Mouse (Mus musculus) MEL (cell line): ENCODE measurements at regions not wholly inside any gene's neighbourhood (a gene's known extent, or its start where the extent isn't known, plus 50 kb on each side); places are given as distances from the start of the nearest gene placed in this dataset.

Experiments used
- DNase-seq: peaks from one replicate; pipeline ENCODE4 v3.0.0; 2011; ENCODE audit warnings: low read depth, low spot score
- H3K27ac ChIP-seq: 2 replicates; pipeline ENCODE4 v1.5.1; 2012; ENCODE audit warnings: low read depth, mild to moderate bottlenecking, control low read depth, low read length, moderate library complexity; ENCODE audit not compliant: control insufficient read depth
- H3K27me3 ChIP-seq, 2 experiments: fragments of 150-350 bp in 1 of 2; sonication (generic) in 1 of 2; 2 replicates each; pipeline ENCODE4 v1.6.1; 2012; ENCODE audit warnings: low read length in 2 of 2, mild to moderate bottlenecking in 2 of 2, improper control_type of control experiment in 1 of 2, moderate library complexity in 1 of 2; ENCODE audit not compliant: insufficient read depth in 2 of 2, control insufficient read depth in 1 of 2
- H3K36me3 ChIP-seq, 2 experiments: 2 replicates each; pipeline ENCODE4 v1.6.1; 2012 to 2014; ENCODE audit warnings: low read length in 2 of 2, improper control_type of control experiment in 1 of 2, inconsistent platforms in 1 of 2, mild to moderate bottlenecking in 1 of 2; ENCODE audit not compliant: insufficient read depth in 2 of 2, control insufficient read depth in 1 of 2
- H3K4me1 ChIP-seq, 2 experiments: fragments of 150-350 bp in 1 of 2; sonication (generic) in 1 of 2; 2 replicates each; pipeline ENCODE4 v1.6.1; 2012; ENCODE audit warnings: low read length in 2 of 2, improper control_type of control experiment in 1 of 2, mild to moderate bottlenecking in 1 of 2; ENCODE audit not compliant: insufficient read depth in 2 of 2, control insufficient read depth in 1 of 2
- H3K4me3 ChIP-seq, 2 experiments: fragments of 150-350 bp in 1 of 2; sonication (generic) in 1 of 2; 2 replicates each; pipeline ENCODE4 v1.5.1; 2012; ENCODE audit warnings: low read depth in 2 of 2, low read length in 2 of 2, mild to moderate bottlenecking in 2 of 2, moderate library complexity in 2 of 2, control low read depth in 1 of 2, improper control_type of control experiment in 1 of 2; ENCODE audit not compliant: control insufficient read depth in 1 of 2, insufficient read depth in 1 of 2
- H3K79me2 ChIP-seq: 2 replicates; pipeline ENCODE4 v1.6.1; 2012; ENCODE audit warnings: mild to moderate bottlenecking, low read length, moderate library complexity; ENCODE audit not compliant: control insufficient read depth, poor library complexity, insufficient read depth
- H3K9ac ChIP-seq: 2 replicates; pipeline ENCODE4 v1.6.1; 2012; ENCODE audit warnings: low read depth, mild to moderate bottlenecking, control low read depth, low read length, moderate library complexity; ENCODE audit not compliant: control insufficient read depth, poor library complexity, severe bottlenecking
- H3K9me3 ChIP-seq: fragments of 150-350 bp; sonication (generic); replicated peaks from 2 replicates; pipeline ENCODE4 v1.6.1; 2012; ENCODE audit warnings: mild to moderate bottlenecking, low read length, improper control_type of control experiment, moderate library complexity; ENCODE audit not compliant: insufficient read depth
- CTCF ChIP-seq, 3 experiments: IDR thresholded peaks in 2 of 3; conservative IDR thresholded peaks in 1 of 3; 2 replicates each; pipeline ENCODE4 v1.5.1; 2011 to 2012; ENCODE audit warnings: low read length in 3 of 3, low read depth in 2 of 3, mild to moderate bottlenecking in 2 of 3, improper control_type of control experiment in 1 of 3, inconsistent platforms in 1 of 3, mixed read lengths in 1 of 3, moderate library complexity in 1 of 3; ENCODE audit not compliant: control insufficient read depth in 1 of 3, insufficient read depth in 1 of 3, poor library complexity in 1 of 3, severe bottlenecking in 1 of 3
- ELF1 ChIP-seq: IDR thresholded peaks from 2 replicates; pipeline ENCODE4 v1.6.1; 2014; ENCODE audit warnings: low read depth, mild to moderate bottlenecking, inconsistent platforms, low read length, improper control_type of control experiment, moderate library complexity
- ETS1 ChIP-seq: IDR thresholded peaks from 2 replicates; pipeline ENCODE4 v1.6.1; 2012; ENCODE audit warnings: low read depth, mild to moderate bottlenecking, inconsistent platforms, low read length, improper control_type of control experiment, moderate library complexity
- GABPA ChIP-seq: IDR thresholded peaks from 2 replicates; pipeline ENCODE4 v1.6.1; 2012; ENCODE audit warnings: low read depth, mild to moderate bottlenecking, inconsistent platforms, low read length, improper control_type of control experiment, moderate library complexity
- HCFC1 ChIP-seq: IDR thresholded peaks from 2 replicates; pipeline ENCODE4 v1.6.1; 2012; ENCODE audit warnings: low read depth, mild to moderate bottlenecking, inconsistent platforms, low read length, improper control_type of control experiment, moderate library complexity
- JUND ChIP-seq: IDR thresholded peaks from 2 replicates; pipeline ENCODE4 v1.6.1; 2011; ENCODE audit warnings: low read depth, mild to moderate bottlenecking, improper control_type of control experiment, low read length
- MAX ChIP-seq: IDR thresholded peaks from 2 replicates; pipeline ENCODE4 v1.6.1; 2011; ENCODE audit warnings: low read length, improper control_type of control experiment
- MAZ ChIP-seq: IDR thresholded peaks from 2 replicates; pipeline ENCODE4 v1.6.1; 2012; ENCODE audit warnings: low read depth, mild to moderate bottlenecking, inconsistent platforms, low read length, improper control_type of control experiment
- MEF2A ChIP-seq: IDR thresholded peaks from 2 replicates; pipeline ENCODE4 v1.6.1; 2014; ENCODE audit warnings: low read depth, mild to moderate bottlenecking, inconsistent platforms, low read length, improper control_type of control experiment; ENCODE audit not compliant: poor library complexity, insufficient replicate concordance, severe bottlenecking; ENCODE audit errors: extremely low read depth
- MYB ChIP-seq: IDR thresholded peaks from 2 replicates; pipeline ENCODE4 v1.6.1; 2011; ENCODE audit warnings: mild to moderate bottlenecking, low read depth, low read length, improper control_type of control experiment
- MYC ChIP-seq: IDR thresholded peaks from 2 replicates; pipeline ENCODE4 v1.6.1; 2011; ENCODE audit warnings: low read depth, mild to moderate bottlenecking, low read length, improper control_type of control experiment, moderate library complexity
- POLR2A ChIP-seq, 2 experiments: IDR thresholded peaks; 2 replicates each; pipeline ENCODE4 v1.6.1; 2011 to 2012; ENCODE audit warnings: low read length in 2 of 2, mild to moderate bottlenecking in 2 of 2, control low read depth in 1 of 2, improper control_type of control experiment in 1 of 2, low read depth in 1 of 2, moderate library complexity in 1 of 2; ENCODE audit not compliant: control insufficient read depth in 1 of 2, insufficient read depth in 1 of 2, poor library complexity in 1 of 2
- POLR2AphosphoS5 ChIP-seq: IDR thresholded peaks from 2 replicates; pipeline ENCODE4 v1.6.1; 2012; ENCODE audit warnings: low read depth, borderline replicate concordance, mild to moderate bottlenecking, inconsistent platforms, low read length, moderate library complexity, mixed read lengths
- RCOR1 ChIP-seq: IDR thresholded peaks from 2 replicates; pipeline ENCODE4 v1.6.1; 2012; ENCODE audit warnings: low read depth, mild to moderate bottlenecking, inconsistent platforms, low read length, improper control_type of control experiment
- SIN3A ChIP-seq: IDR thresholded peaks from 2 replicates; pipeline ENCODE4 v1.6.1; 2012; ENCODE audit warnings: low read length, improper control_type of control experiment, inconsistent platforms
- TAL1 ChIP-seq: IDR thresholded peaks from 2 replicates; pipeline ENCODE4 v1.6.1; 2012; ENCODE audit warnings: mild to moderate bottlenecking, inconsistent platforms, low read length, moderate library complexity, mixed read lengths
- TBP ChIP-seq: IDR thresholded peaks from 2 replicates; pipeline ENCODE4 v1.8.0; 2011; ENCODE audit warnings: low read depth, low read length, improper control_type of control experiment
- TCF12 ChIP-seq: IDR thresholded peaks from 2 replicates; pipeline ENCODE4 v1.6.1; 2014; ENCODE audit warnings: low read depth, mild to moderate bottlenecking, inconsistent platforms, low read length, improper control_type of control experiment, moderate library complexity
- ZNF384 ChIP-seq: IDR thresholded peaks from 2 replicates; pipeline ENCODE4 v1.6.1; 2012; ENCODE audit warnings: low read depth, mild to moderate bottlenecking, inconsistent platforms, low read length, improper control_type of control experiment

- H3K27me3 ChIP-seq = no peaks in the 10 kb centered on the region
These were observed 964.0 kb downstream of the Epha4 start for GRCm38 (mm10) chr1:76550876-76551275.

GRCm38 (mm10) chr1:76559441-76559840, 955.4 kb downstream of the Epha4 start:
- H3K4me3 ChIP-seq = no peak overlapping the region
- no peak for DNase-seq
- H3K36me3 ChIP-seq = no peaks in the 10 kb centered on the region
- TF ChIP-seq GABPA = no peak
- TF ChIP-seq TAL1 = no peak
- no peak for TF ChIP-seq MEF2A
- no peak for TF ChIP-seq TBP
- TF ChIP-seq MAZ = no peak
- no peak for TF ChIP-seq MYC
- TF ChIP-seq POLR2AphosphoS5 = no peak
- TF ChIP-seq MYB = no peak
- TF ChIP-seq TCF12 = no peak
- H3K27ac ChIP-seq = no peak overlapping the region
- H3K9me3 ChIP-seq = no peaks in the 10 kb centered on the region
- H3K27me3 ChIP-seq = no peaks in the 10 kb centered on the region
- H3K9ac ChIP-seq = no peak overlapping the region
- H3K4me1 ChIP-seq = no peaks in the 10 kb centered on the region
- H3K79me2 ChIP-seq = no peaks in the 10 kb centered on the region

More at GRCm38 (mm10) chr1:76550876-76551275, 964.0 kb downstream of the Epha4 start:
- no peak for TF ChIP-seq MYC
- DNase-seq = peak; percentile 2
- H3K36me3 ChIP-seq = no peaks in the 10 kb centered on the region
- H3K79me2 ChIP-seq = no peaks in the 10 kb centered on the region
- H3K4me1 ChIP-seq = no peaks in the 10 kb centered on the region
- no peak overlapping the region for H3K9ac ChIP-seq
- no peak overlapping the region for H3K4me3 ChIP-seq
- H3K27ac ChIP-seq = no peak overlapping the region
- H3K9me3 ChIP-seq = no peaks in the 10 kb centered on the region

GRCm38 (mm10) chr1:76575487-76575886, 939.4 kb downstream of the Epha4 start:
- DNase-seq = no peak
- no peaks in the 10 kb centered on the region for H3K27me3 ChIP-seq
- TF ChIP-seq MEF2A (no peak), TCF12 (no peak), JUND (no peak), ZNF384 (no peak), ETS1 (no peak), POLR2AphosphoS5 (no peak), MAZ (no peak), ELF1 (no peak), HCFC1 (no peak), SIN3A (no peak), MAX (no peak), MYC (no peak), CTCF (IDR thresholded peaks at IDR 0.05 in 2 of 3, conservative IDR thresholded peaks at IDR 0.05 in 1 of 3; ENCODE audit: control insufficient read depth in 1 of 3, insufficient read depth in 1 of 3, low read depth in 2 of 3, low read length in 3 of 3, poor library complexity in 1 of 3, severe bottlenecking in 1 of 3) (no peak), POLR2A (IDR thresholded peaks at IDR 0.05; ENCODE audit: control insufficient read depth in 1 of 2, insufficient read depth in 1 of 2, low read depth in 1 of 2, low read length in 2 of 2, poor library complexity in 1 of 2) (no peak), TAL1 (no peak), RCOR1 (no peak)
- no peaks in the 10 kb centered on the region for H3K79me2 ChIP-seq
- H3K36me3 ChIP-seq = no peaks in the 10 kb centered on the region
- H3K4me1 ChIP-seq = no peaks in the 10 kb centered on the region
- no peak overlapping the region for H3K9ac ChIP-seq
- H3K9me3 ChIP-seq = no peaks in the 10 kb centered on the region
- H3K27ac ChIP-seq = no peak overlapping the region
- H3K4me3 ChIP-seq = no peak overlapping the region
